Mouse (Mus musculus): Measurements from ENCODE around the gene Ddb1. TPM values are rescaled to one million over a fixed set of nuclear protein-coding genes. Genes with fewer than 3 reads are reported as not detected.
A peak's percentile ranks its signal among the peaks of the same experiment; 100 is the strongest.

Gene Ddb1
- polyA plus RNA-seq, 1 experiment, result 123 TPM

GRCm38 (mm10) chr19:10658406-10658805, 53.3 kb downstream of the Ddb1 start:
- Histone ChIP-seq H3K4me1 (ENCODE audit: control insufficient read depth, insufficient read depth, low read length) (no peaks in the 10 kb centered on the region), H3K4me3 (ENCODE audit: insufficient read depth, low read depth, low read length) (no peak overlapping the region), H3K36me3 (ENCODE audit: control insufficient read depth, insufficient read depth, low read length) (no peaks in the 10 kb centered on the region), H3K27me3 (replicated peaks; ENCODE audit: control insufficient read depth, insufficient read depth, low read length) (no peaks in the 10 kb centered on the region), H3K27ac (ENCODE audit: insufficient read depth, low read depth, low read length) (no peak overlapping the region)
- WGBS, result 59% methylated on average over 2 of the region's 2 CpGs
- DNase-seq, result no peak
- TF ChIP-seq CTCF (conservative IDR thresholded peaks at IDR 0.05; ENCODE audit: insufficient read depth, insufficient read length, low read depth, low read length) (no peak), POLR2A (IDR thresholded peaks at IDR 0.05; ENCODE audit: low read depth, low read length) (no peak)

GRCm38 (mm10) chr19:10661373-10661772, 56.2 kb downstream of the Ddb1 start:
- no peak for TF ChIP-seq CTCF (conservative IDR thresholded peaks at IDR 0.05; ENCODE audit: insufficient read depth, insufficient read length, low read depth, low read length)
- no peak for TF ChIP-seq POLR2A (IDR thresholded peaks at IDR 0.05; ENCODE audit: low read depth, low read length)
- Histone ChIP-seq H3K27me3 (replicated peaks; ENCODE audit: control insufficient read depth, insufficient read depth, low read length) (no peaks in the 10 kb centered on the region), H3K4me1 (ENCODE audit: control insufficient read depth, insufficient read depth, low read length) (no peaks in the 10 kb centered on the region), H3K36me3 (ENCODE audit: control insufficient read depth, insufficient read depth, low read length) (no peaks in the 10 kb centered on the region), H3K4me3 (ENCODE audit: insufficient read depth, low read depth, low read length) (no peak overlapping the region), H3K27ac (ENCODE audit: insufficient read depth, low read depth, low read length) (no peak overlapping the region)
- DNase-seq, result no peak
- 83% methylated on average over 5 of the region's 5 CpGs for WGBS

- no peak for TF ChIP-seq CTCF (conservative IDR thresholded peaks at IDR 0.05; ENCODE audit: insufficient read depth, insufficient read length, low read depth, low read length)
- TF ChIP-seq POLR2A (IDR thresholded peaks at IDR 0.05; ENCODE audit: low read depth, low read length), result no peak
- no peak for DNase-seq
- H3K27me3 ChIP-seq (replicated peaks; ENCODE audit: control insufficient read depth, insufficient read depth, low read length), result no peaks in the 10 kb centered on the region
- H3K36me3 ChIP-seq (ENCODE audit: control insufficient read depth, insufficient read depth, low read length), result no peaks in the 10 kb centered on the region
- WGBS, result 92% methylated on average over 2 of the region's 2 CpGs
- H3K4me1 ChIP-seq (ENCODE audit: control insufficient read depth, insufficient read depth, low read length), result no peaks in the 10 kb centered on the region
- no peak overlapping the region for H3K27ac ChIP-seq (ENCODE audit: insufficient read depth, low read depth, low read length)
- H3K4me3 ChIP-seq (ENCODE audit: insufficient read depth, low read depth, low read length), result no peak overlapping the region
Measured at GRCm38 (mm10) chr19:10661919-10662318, 56.8 kb downstream of the Ddb1 start.

DNA sequence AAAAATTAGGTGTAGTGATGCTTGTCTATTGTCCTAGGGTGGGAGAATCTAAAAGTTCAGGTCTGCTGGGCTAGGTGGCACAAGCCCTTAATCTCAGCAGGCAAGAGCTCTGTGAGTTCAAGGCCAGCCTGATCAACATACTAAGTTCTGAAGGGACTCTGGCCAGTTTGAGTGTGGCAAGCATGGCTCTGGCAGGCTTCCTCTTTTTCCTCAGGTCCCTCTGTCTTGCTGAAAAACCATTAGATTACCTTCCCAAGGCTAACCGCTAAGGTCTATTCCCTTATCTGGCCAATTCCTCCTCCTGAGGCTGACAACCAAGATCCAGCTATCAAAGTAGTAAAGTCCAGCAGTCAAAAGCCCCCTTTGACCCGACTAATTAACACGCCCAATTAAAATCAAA, 57.5 kb downstream of the Ddb1 start:
- TF ChIP-seq CTCF (conservative IDR thresholded peaks at IDR 0.05; ENCODE audit: insufficient read depth, insufficient read length, low read depth, low read length) (no peak), POLR2A (IDR thresholded peaks at IDR 0.05; ENCODE audit: low read depth, low read length) (no peak)
- H3K4me3 ChIP-seq (ENCODE audit: insufficient read depth, low read depth, low read length), result no peak overlapping the region
- 46% methylated on average over 3 of the region's 3 CpGs for WGBS
- no peak for DNase-seq
- no peaks in the 10 kb centered on the region for H3K27me3 ChIP-seq (replicated peaks; ENCODE audit: control insufficient read depth, insufficient read depth, low read length)
- no peaks in the 10 kb centered on the region for H3K4me1 ChIP-seq (ENCODE audit: control insufficient read depth, insufficient read depth, low read length)
- H3K27ac ChIP-seq (ENCODE audit: insufficient read depth, low read depth, low read length), result no peak overlapping the region
- no peaks in the 10 kb centered on the region for H3K36me3 ChIP-seq (ENCODE audit: control insufficient read depth, insufficient read depth, low read length)

- Histone ChIP-seq H3K4me1 (ENCODE audit: control insufficient read depth, insufficient read depth, low read length) (no peaks in the 10 kb centered on the region), H3K36me3 (ENCODE audit: control insufficient read depth, insufficient read depth, low read length) (no peaks in the 10 kb centered on the region), H3K27me3 (replicated peaks; ENCODE audit: control insufficient read depth, insufficient read depth, low read length) (no peaks in the 10 kb centered on the region), H3K4me3 (ENCODE audit: insufficient read depth, low read depth, low read length) (no peak overlapping the region), H3K27ac (ENCODE audit: insufficient read depth, low read depth, low read length) (no peak overlapping the region)
- no peak for DNase-seq
- 54% methylated on average over 3 of the region's 3 CpGs for WGBS
- TF ChIP-seq POLR2A (IDR thresholded peaks at IDR 0.05; ENCODE audit: low read depth, low read length), result no peak
- TF ChIP-seq CTCF (conservative IDR thresholded peaks at IDR 0.05; ENCODE audit: insufficient read depth, insufficient read length, low read depth, low read length), result no peak
Measured at GRCm38 (mm10) chr19:10665093-10665492, 60.0 kb downstream of the Ddb1 start.

GRCm38 (mm10) chr19:10665499-10665898, 60.4 kb downstream of the Ddb1 start:
- Histone ChIP-seq H3K4me3 (ENCODE audit: insufficient read depth, low read depth, low read length) (no peak overlapping the region), H3K4me1 (ENCODE audit: control insufficient read depth, insufficient read depth, low read length) (no peaks in the 10 kb centered on the region), H3K27me3 (replicated peaks; ENCODE audit: control insufficient read depth, insufficient read depth, low read length) (no peaks in the 10 kb centered on the region), H3K36me3 (ENCODE audit: control insufficient read depth, insufficient read depth, low read length) (no peaks in the 10 kb centered on the region), H3K27ac (ENCODE audit: insufficient read depth, low read depth, low read length) (no peak overlapping the region)
- DNase-seq, result peak; percentile 61
- WGBS, result 10% methylated on average over 2 of the region's 2 CpGs
- TF ChIP-seq CTCF (conservative IDR thresholded peaks at IDR 0.05; ENCODE audit: insufficient read depth, insufficient read length, low read depth, low read length) (peak; percentile 83), POLR2A (IDR thresholded peaks at IDR 0.05; ENCODE audit: low read depth, low read length) (no peak)

DNA sequence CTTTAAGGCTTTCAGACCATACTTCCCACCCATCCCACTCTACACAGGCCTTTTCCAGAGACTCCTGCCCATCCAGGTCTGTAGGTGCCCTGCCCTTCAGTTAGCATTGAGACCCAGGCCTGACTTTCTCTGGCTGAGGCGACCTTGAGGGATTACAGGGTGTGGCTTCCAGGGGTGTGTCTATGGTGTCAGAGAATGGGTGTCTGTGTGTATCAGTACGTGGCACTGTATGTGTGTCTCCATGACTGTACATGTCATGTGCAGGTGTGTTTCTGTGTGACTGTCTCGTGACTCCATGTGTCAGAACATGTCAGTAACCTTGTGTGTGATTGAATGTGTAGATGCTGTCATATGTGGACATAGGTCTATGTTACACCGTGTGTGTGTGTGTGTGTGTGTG, 66.2 kb downstream of the Ddb1 start:
- Histone ChIP-seq H3K27ac (ENCODE audit: insufficient read depth, low read depth, low read length) (no peak overlapping the region), H3K27me3 (replicated peaks; ENCODE audit: control insufficient read depth, insufficient read depth, low read length) (no peaks in the 10 kb centered on the region), H3K36me3 (ENCODE audit: control insufficient read depth, insufficient read depth, low read length) (no peaks in the 10 kb centered on the region), H3K4me1 (ENCODE audit: control insufficient read depth, insufficient read depth, low read length) (no peaks in the 10 kb centered on the region), H3K4me3 (ENCODE audit: insufficient read depth, low read depth, low read length) (no peak overlapping the region)
- DNase-seq, result no peak
- WGBS, result 88% methylated on average over 4 of the region's 4 CpGs
- TF ChIP-seq CTCF (conservative IDR thresholded peaks at IDR 0.05; ENCODE audit: insufficient read depth, insufficient read length, low read depth, low read length) (no peak), POLR2A (IDR thresholded peaks at IDR 0.05; ENCODE audit: low read depth, low read length) (no peak)
